Mouse (Mus musculus): ENCODE measurements around the gene Cyp11a1.

- no peak for TF ChIP-seq CTCF (IDR thresholded peaks at IDR 0.05; ENCODE audit: extremely low read depth, insufficient read depth, low read length)
- no peak for TF ChIP-seq POLR2A (IDR thresholded peaks at IDR 0.05; ENCODE audit: extremely low read depth, insufficient read depth, low read length)
Measured at GRCm38 (mm10) chr9:57975200-57975821, 30.9 kb upstream of the Cyp11a1 start.
